ENCODE assay signal across 8 mouse cellular contexts in genomic region chr15:6625607-6626033, GRCm38 (mm10).
DNase-seq lines count a peak whose midpoint lies in the region; ATAC-seq and TF ChIP-seq lines count a peak whose summit lies in the region.

No protein-coding gene starts in this region.

- H3K36me3 ChIP-seq in E14TG2a.4 (ENCODE audit: insufficient read depth, low read length), result no peaks in the 10 kb centered on the region
- H3K36me3 ChIP-seq in hindbrain, embryonic 10.5 days, result no peaks in the 10 kb centered on the region

- TF ChIP-seq CTCF in E14TG2a.4 (conservative IDR thresholded peaks at IDR 0.05; ENCODE audit: low read length), result peak; percentile 87
- TF ChIP-seq CTCF in layer of hippocampus, adult 2 months (conservative IDR thresholded peaks at IDR 0.05), result peak; percentile 90
- TF ChIP-seq CTCF in lung, adult 2 months (IDR thresholded peaks at IDR 0.05; ENCODE audit: insufficient read depth, low read length), result no peak

- ATAC-seq in erythroblast, adult 5-6 weeks (replicated peaks; ENCODE audit: low FRiP score, poor library complexity, severe bottlenecking), result 0 out of 2 replicates have a peak, but pooled peaks have one; percentile 66

- 6% methylated on average over 6 of the region's 6 CpGs for WGBS in hindbrain, embryonic 10.5 days
- WGBS in lung, adult 2 months, result 2% methylated on average over 6 of the region's 6 CpGs

- peak; percentile 50 to 66 for DNase-seq in adrenal gland, postnatal 36 days
- peak; percentile 41 for DNase-seq in hindbrain, embryonic 10.5 days (ENCODE audit: low spot score)
- DNase-seq in layer of hippocampus, adult 2 months (ENCODE audit: low spot score in 2 of 2), result peak; percentile 55 to 57
- peak; percentile 22 for DNase-seq in lung, adult 2 months
- DNase-seq in retina, postnatal 1 day, result peak; percentile 71
- no peak for DNase-seq in urinary bladder, postnatal 4 days (ENCODE audit: low spot score in 2 of 2)

- TF ChIP-seq POLR2A in lung, adult 2 months (IDR thresholded peaks at IDR 0.05; ENCODE audit: borderline replicate concordance, extremely low read depth, low read depth, low read length), result no peak

- no peak overlapping the region for H3K27ac ChIP-seq in hindbrain, embryonic 10.5 days
- peak overlapping the region; percentile 23; the same call in 1 of the 2 replicates for H3K27ac ChIP-seq in layer of hippocampus, adult 2 months

- H3K4me3 ChIP-seq in E14TG2a.4 (replicated peaks; ENCODE audit: low read length), result no peak overlapping the region
- H3K4me3 ChIP-seq in hindbrain, embryonic 10.5 days, result peak overlapping the region; percentile 12
- peak overlapping the region; percentile 39 for H3K4me3 ChIP-seq in layer of hippocampus, adult 2 months
- peak overlapping the region; percentile 29 for H3K4me3 ChIP-seq in lung, adult 2 months (replicated peaks; ENCODE audit: extremely low read depth, low read depth, low read length)

- peaks cover 86% of the 10 kb centered on the region for H3K4me1 ChIP-seq in E14TG2a.4 (replicated peaks; ENCODE audit: low read depth, low read length)
- peaks cover 13% of the 10 kb centered on the region for H3K4me1 ChIP-seq in hindbrain, embryonic 10.5 days (replicated peaks)
- peaks cover 3% of the 10 kb centered on the region; the same call in 1 of the 2 replicates for H3K4me1 ChIP-seq in lung, adult 2 months (ENCODE audit: control insufficient read depth, insufficient read depth, low read length)

- no peaks in the 10 kb centered on the region for H3K9me3 ChIP-seq in E14TG2a.4 (ENCODE audit: low read length)
- H3K9me3 ChIP-seq in hindbrain, embryonic 10.5 days, result no peaks in the 10 kb centered on the region

- peaks cover 4% of the 10 kb centered on the region; the same call in 1 of the 2 replicates for H3K27me3 ChIP-seq in E14TG2a.4 (ENCODE audit: insufficient read depth, low read length)
- no peaks in the 10 kb centered on the region for H3K27me3 ChIP-seq in hindbrain, embryonic 10.5 days (ENCODE audit: insufficient read depth, poor library complexity, severe bottlenecking)

Comparison
In these comparisons a context has a peak if more than half of its experiments do, and no peak if none do; other contexts are left out.
1. DNase-seq: peak in adrenal gland, postnatal 36 days (2 of 2), hindbrain, embryonic 10.5 days (single experiment), layer of hippocampus, adult 2 months (2 of 2), lung, adult 2 months (single experiment) and retina, postnatal 1 day (single experiment); none in urinary bladder, postnatal 4 days (0 of 2).